Mouse (Mus musculus): ENCODE measurements around the gene Rln1. TPM values are rescaled to one million over a fixed set of nuclear protein-coding genes. Genes with fewer than 3 reads are reported as not detected.

Rln1 gene
- not detected in 2 replicates for polyA plus RNA-seq (2015; fragmentation: Nextera tagmentation; extraction: Ambion mirVana)

DNA sequence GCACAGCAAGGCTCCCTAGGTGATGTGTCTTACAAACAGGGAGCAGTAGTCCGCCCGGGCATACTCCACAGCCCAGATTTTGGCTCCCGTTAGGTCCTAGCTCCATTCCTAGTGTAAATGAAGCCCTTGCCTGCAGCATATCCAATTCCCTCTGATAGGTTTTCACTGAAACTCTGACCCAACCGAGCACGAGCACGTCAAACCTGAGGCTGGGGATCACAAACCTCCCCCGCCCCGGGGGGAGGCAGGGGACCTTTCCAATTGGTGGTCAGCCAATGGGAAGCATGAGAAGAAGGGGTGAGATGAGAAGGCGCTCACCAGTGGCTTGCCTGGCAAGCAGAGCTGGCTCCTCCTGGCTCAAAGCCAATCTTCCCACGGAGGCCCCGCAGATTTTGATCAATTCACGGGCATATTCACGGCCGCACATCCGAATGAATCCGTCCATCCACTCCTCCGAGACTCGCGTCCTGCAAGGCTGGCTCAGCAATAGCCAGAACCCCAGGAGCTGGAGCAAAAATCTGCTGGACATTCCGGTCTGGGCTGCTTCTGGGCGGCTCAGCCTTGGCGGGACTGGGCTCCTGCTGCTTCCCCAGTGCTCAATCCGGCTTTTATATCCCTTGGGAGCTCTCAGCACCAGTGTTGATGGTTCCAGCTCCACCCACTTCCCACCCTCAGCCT is at the start of gene Rln1:
TSS of gene Rln1 (minus strand) at position 603 of the 678 bp plus-strand sequence.

DNA sequence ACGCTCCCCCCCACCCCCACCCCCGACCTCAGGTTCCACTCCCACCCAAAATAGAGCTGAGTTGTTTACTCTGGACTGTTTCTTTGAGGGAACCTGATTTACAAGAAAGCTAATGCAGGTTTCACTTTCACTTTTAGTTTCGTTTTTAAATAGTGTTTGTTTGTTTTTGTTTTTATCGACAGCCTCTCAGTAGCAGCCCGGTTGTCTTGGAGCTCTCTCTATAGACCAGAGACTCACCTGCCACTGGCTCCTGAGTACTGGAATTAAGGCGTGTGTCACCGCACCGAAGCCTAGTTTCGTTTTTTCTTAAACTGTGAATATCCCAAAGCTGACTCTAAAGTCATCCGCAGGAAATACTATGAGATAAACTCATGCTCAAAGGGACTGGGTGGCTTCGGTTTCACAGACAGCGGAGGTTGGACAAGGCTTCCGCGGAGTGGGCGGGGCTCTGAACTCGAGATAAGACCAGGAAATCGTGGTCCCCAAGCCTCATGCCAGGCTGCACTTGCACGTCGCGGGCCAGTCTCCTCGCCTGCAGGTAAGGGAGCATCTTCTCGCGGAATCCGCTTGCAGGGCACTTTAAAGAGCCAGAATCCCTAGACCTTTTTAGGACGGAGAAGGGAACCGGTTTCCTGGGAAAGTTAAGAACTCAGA is 32.6 kb upstream of the Rln1 start, which contains the start of the genes Plgrkt and Cd274:
TSS of gene Plgrkt (minus strand) at position 422 of the 654 bp plus-strand sequence.
TSS of gene Cd274 (plus strand) at position 487 of the 654 bp plus-strand sequence.

GRCm38 (mm10) chr19:29325053-29325851 is 9.2 kb downstream of the Rln1 start, which contains the start of gene Insl6:
Insl6 (minus strand) TSS chr19:29325356.

Other genes starting within 250 kb of the Rln1 start
- gene Rcl1, start 233.3 kb downstream of the Rln1 start, polyA plus RNA-seq (2015; fragmentation: Nextera tagmentation; extraction: Ambion mirVana), result 39.2 and 42.2 TPM in 2 replicates
- gene Jak2, start 82.8 kb downstream of the Rln1 start, polyA plus RNA-seq (2015; fragmentation: Nextera tagmentation; extraction: Ambion mirVana), result 15.5 and 16.1 TPM in 2 replicates
- 0.96 and 1.3 TPM in 2 replicates for gene Insl6, start 9.3 kb downstream of the Rln1 start, polyA plus RNA-seq (2015; fragmentation: Nextera tagmentation; extraction: Ambion mirVana)
- 60.7 and 78.4 TPM in 2 replicates for gene Plgrkt, start 32.7 kb upstream of the Rln1 start, polyA plus RNA-seq (2015; fragmentation: Nextera tagmentation; extraction: Ambion mirVana)
- gene Cd274, start 32.8 kb upstream of the Rln1 start, polyA plus RNA-seq (2015; fragmentation: Nextera tagmentation; extraction: Ambion mirVana), result 0.40 and 0.68 TPM in 2 replicates
- 0.10 and 0.45 TPM in 2 replicates for gene Pdcd1lg2, start 76.2 kb upstream of the Rln1 start, polyA plus RNA-seq (2015; fragmentation: Nextera tagmentation; extraction: Ambion mirVana)
- 5.7 and 7.0 TPM in 2 replicates for gene Ric1, start 187.6 kb upstream of the Rln1 start, polyA plus RNA-seq (2015; fragmentation: Nextera tagmentation; extraction: Ambion mirVana)

All from spleen, postnatal 0 days (tissue).